Mouse (Mus musculus) mouse embryonic stem cell (cell line): ENCODE measurements around the gene Apol7a.

Experiments
- in situ Hi-C, 2 experiments: fragments of 300-500 bp; cut with MboI; formaldehyde crosslinking; loops; 1 replicate in 1 of 2; 3 replicates in 1 of 2; pipeline ENCODE4 v1.14.3; 2019 to 2020; ENCODE audit warnings: low sequenced_read_pairs in 2 of 2, low pct_unique_long_range_greater_than_20kb in 1 of 2, mixed read lengths in 1 of 2; ENCODE audit not compliant: unreplicated experiment in 1 of 2

Apol7a gene

DNA sequence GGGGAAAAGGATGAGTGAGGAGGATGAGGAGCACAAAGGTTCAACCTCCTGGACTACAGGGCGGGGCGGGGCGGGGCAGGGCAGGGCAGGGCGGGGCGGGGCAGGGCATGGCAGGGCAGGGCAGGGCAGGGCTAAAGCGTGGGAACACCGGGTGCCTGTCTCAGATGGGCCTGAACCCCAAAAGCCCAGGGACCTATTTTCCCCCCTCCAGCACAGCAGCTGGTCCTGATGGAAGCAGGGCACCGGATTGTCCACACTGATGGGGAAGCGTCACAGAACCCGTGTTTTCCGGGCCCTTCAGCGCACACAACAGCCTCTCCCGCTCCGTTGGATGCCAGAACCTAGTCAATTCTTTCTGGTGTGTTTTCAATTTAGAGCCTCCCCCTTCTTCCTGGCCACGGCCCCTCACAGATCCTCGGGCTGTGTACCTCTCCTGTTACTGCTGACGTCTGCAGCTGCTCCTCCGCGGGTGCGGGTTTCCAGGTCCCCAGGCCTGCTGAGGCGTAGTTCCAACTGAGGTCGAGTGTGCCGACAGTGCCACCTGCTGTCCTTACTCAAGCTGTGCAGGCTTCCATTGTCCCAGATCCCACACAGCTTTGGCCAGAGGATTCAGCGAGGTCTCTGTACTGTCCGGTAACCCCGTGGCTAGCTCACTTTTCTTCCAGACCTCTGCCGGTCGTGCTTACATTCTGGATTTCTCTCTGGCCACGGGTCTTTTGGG, 40.4 kb downstream of the Apol7a start:
- in situ Hi-C loops = loop anchor here in 1 of 2 experiments (25.0 kb wide), 1 partner anchor 296 kb away; the partner anchor contains the start of gene Mb

DNA sequence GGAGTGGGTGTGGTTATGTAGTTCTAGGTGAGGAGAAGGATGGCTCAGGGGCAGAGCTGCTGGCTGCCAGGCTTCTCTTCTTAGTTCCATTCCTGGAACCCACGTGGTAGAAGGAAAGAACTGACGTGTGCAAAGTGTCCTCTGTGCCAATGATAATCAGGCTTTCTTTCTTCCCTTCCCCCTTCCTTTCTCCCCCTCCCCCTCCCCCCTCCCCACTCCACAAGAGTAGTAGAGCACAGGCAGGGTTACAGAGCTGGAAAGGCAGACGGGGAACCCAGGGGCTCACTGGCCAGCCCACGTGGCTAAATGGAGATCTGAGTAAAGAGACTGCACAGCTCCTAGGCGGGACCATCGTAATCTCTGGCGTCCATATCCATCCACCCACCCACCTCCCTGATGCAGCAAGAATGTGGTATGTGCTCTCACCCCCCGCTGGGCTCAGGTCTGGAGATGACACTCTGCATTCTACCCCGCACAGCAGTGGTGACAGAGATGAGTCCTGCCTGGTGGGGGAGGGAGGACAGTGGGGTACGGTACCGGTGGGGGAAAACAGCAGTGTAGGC, 42.6 kb downstream of the Apol7a start:
- in situ Hi-C loops = loop anchor here in 1 of 2 experiments (25.0 kb wide), 1 partner anchor 294 kb away; the partner anchor contains the start of gene Mb

DNA sequence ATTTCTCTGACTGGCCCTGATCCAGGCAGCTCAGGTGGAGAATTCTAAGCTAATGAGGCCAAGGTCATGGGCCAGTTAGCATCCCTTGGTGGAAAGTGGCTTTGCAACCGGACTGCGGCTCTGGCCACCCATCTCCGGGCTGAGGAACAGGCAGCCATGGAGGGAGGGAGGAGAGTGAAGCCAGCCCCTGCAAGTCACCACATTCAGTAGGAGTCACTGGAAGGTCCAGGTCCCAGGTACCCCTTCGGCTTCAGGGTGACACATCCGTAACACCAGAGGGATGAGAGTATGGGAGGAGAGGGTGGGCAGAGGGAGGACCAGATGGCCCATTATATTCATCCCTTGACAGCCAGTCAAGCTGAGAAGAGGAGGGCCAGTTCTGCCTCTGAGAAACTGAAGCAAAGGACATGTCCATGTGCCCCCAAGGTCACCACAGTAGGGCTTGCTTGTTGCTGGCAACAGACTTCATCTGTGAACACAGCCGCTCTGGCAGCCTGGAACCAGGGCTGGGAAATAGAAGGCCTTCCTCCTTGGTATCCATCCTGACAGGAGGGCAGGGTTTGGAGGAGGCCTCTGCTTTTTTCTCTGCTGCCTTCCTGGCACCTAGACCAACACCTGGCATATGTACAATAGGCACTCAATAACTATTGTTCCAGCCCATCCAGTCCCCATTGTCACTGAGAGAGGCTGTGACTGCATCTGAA, 43.9 kb downstream of the Apol7a start:
- in situ Hi-C loops = loop anchor here in 1 of 2 experiments (25.0 kb wide), 1 partner anchor 293 kb away; the partner anchor contains the start of gene Mb

- in situ Hi-C loops = loop anchor here in 1 of 2 experiments (25.0 kb wide), 1 partner anchor 292 kb away; the partner anchor contains the start of gene Mb
These were observed 44.4 kb downstream of the Apol7a start for GRCm38 (mm10) chr15:77354496-77354847.

DNA sequence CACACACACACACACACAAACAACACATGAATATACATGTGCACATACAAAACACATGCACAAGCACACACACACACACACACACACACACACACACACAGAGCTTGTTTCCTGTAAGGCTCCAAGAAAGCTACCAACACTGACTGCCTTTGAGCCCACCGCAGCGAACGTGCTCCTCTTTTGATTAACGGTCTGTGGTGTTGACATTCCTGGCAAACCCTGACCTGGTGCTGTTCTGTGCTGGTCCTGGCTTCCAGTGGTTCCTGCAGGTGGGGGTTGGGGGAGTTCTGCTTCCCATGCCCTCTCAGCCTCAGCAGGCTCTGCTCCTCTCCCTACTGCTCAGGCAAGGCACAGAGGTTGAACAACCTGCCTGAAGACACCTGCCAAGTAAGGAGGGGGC, 45.1 kb downstream of the Apol7a start:
- in situ Hi-C loops = loop anchor here in 1 of 2 experiments (25.0 kb wide), 1 partner anchor 291 kb away; the partner anchor contains the start of gene Mb

GRCm38 (mm10) chr15:77352863-77353262, 46.0 kb downstream of the Apol7a start:
- in situ Hi-C loops = loop anchor here in 1 of 2 experiments (25.0 kb wide), 1 partner anchor 291 kb away; the partner anchor contains the start of gene Mb

DNA sequence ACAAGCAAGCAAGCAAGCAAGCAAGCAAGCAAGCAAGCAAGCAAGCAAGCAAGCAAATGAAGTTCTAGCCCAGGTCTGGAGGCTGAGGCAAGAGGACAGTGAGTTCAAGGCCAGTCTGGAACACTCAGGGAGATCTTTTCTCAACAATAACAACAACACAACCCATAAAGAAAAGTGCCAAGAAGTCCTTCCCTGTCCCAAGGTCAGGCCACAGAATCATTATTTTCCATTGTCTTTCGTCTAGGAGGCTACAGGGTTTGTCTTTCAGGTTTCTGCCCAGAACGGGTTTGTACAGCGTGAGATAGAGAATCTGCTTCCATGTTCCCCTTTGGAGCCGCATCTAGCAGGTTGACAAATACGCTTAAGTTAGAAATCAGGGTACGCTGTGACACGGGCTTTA, 48.8 kb downstream of the Apol7a start:
- in situ Hi-C loops = loop anchor here in 1 of 2 experiments (25.0 kb wide), 1 partner anchor 288 kb away; the partner anchor contains the start of gene Mb

- in situ Hi-C loops = loop anchor here in 1 of 2 experiments (10.0 kb wide), 1 partner anchor 123 kb away; no protein-coding TSS in a partner anchor
These were observed 50.8 kb downstream of the Apol7a start for GRCm38 (mm10) chr15:77348146-77348545.

DNA sequence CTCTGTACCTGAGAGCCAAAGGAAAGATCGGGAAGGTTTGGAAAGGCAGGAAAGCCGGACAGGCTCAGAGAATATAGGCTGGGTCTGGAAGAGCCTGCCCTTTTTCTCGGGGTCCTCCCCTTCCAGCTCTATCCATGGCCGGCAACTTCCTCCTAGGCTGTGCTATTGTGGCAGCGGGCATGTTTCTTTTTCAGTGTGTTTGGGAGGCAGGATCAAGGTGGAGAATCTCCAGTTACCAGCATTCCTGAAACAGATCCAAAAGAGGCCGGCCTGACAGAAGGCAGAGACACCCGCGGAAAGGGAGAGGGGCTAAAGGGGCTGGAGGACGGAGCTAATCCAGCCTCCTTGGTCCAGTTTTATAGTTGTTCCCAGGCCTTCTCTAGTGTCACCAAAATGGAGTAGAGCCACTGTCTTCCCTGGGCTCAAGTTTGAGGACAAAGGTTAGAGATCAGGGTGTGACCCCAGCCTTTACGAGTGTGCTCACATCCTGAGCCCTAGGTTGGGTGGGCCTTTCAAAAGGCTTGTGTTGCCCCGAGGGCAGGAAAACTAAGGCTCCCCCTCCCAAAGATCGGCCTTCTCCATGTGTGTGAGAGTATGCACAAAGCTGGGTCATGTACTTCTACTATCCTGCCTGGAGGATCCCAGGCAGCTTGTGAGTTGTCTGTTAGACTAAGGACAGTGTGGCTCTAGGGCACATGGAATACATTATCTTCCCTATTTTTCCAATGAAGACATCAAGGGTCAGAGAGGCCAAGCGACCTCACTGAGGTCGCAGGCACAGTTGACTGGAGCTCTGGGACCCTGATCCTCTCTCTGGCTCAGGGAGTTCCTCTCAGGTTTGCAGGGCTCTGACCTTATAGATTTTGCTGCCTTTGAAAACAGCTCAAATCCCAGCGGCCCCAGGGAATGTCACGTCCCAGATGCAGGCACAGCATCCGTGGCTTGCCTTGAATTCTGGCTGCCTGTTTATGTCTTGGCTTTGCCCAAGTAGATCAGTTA, 54.5 kb downstream of the Apol7a start:
- in situ Hi-C loops = loop anchor here in 1 of 2 experiments (10.0 kb wide), 1 partner anchor 120 kb away; no protein-coding TSS in a partner anchor

DNA sequence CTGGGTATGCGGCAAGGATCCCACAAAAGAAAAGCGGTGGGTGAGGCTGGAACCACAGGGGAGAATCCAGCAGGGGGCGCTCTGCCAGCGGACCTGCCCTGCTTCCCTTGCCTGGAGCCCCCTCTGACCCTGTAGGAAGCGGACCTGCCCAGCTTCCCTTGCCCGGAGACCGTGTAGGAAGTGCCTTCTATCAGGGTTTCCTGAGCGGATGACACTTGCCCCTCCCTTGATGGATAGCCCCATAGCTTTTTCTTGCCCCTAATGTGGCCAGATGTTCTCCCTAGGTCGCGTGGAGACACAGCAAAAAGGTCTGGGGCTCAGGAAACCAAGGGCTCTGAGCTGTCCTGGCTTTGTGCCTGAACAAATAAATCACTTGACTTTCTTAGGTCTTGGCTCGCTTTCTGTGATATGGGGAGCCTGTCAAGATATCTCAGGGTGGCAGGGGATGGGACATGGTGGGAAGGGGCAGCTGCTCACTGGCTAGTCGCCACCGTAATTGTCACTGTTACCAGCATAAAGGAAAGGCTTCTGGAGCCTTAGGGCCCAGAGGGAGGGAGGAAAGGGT, 55.3 kb downstream of the Apol7a start:
- in situ Hi-C loops = loop anchor here in 1 of 2 experiments (10.0 kb wide), 1 partner anchor 119 kb away; no protein-coding TSS in a partner anchor

DNA sequence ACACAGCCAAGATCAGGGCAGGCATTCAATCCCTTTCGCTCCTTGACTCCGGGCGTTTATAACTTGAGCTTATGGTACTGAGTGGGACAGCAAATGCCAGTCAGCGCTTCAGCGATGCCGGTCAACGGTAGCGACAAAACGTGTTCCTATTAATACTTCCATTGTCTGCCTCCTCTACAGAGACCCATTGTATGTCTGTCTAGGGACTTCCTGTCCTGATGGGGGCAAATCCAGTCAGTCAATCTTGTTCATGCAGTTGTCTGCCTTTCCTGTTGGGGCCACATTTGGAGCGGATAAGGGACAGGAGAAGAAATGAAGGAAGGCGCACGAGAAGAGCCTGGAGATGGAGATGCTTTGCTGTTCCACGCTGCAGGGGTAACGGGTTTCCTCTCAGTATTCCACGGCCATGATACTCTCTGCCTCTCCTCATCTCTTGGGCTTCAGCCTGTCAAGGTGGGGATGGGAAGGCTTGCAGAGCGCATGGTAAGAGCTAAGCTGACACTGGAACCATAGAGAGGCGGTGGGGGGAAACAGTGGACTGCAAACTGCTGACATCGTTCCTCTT, 55.9 kb downstream of the Apol7a start:
- in situ Hi-C loops = loop anchor here in 1 of 2 experiments (10.0 kb wide), 1 partner anchor 118 kb away; no protein-coding TSS in a partner anchor

DNA sequence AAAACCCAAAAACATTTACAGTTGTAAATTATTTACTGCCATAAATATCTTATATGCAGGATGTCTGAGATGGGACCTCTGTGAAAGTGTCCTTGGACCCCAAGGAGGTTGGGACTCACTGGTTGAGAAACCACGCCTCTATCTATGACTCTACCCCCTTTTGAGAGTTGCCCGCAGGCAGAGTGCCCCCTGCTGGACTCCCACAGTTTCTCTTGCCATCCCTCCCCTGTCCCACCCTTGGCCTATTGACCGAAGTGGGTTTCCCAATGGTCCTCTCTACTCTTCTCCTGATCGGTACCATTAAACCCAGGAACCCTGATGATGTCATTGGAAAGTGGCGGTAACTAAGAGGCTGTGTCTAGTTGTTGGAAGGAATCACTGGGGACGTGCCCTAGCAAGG, 56.9 kb downstream of the Apol7a start:
- in situ Hi-C loops = loop anchor here in 1 of 2 experiments (10.0 kb wide), 1 partner anchor 117 kb away; no protein-coding TSS in a partner anchor

- in situ Hi-C loops = loop anchor here in 1 of 2 experiments (10.0 kb wide), 1 partner anchor 116 kb away; no protein-coding TSS in a partner anchor
These were observed 58.3 kb downstream of the Apol7a start for GRCm38 (mm10) chr15:77340581-77340980.

DNA sequence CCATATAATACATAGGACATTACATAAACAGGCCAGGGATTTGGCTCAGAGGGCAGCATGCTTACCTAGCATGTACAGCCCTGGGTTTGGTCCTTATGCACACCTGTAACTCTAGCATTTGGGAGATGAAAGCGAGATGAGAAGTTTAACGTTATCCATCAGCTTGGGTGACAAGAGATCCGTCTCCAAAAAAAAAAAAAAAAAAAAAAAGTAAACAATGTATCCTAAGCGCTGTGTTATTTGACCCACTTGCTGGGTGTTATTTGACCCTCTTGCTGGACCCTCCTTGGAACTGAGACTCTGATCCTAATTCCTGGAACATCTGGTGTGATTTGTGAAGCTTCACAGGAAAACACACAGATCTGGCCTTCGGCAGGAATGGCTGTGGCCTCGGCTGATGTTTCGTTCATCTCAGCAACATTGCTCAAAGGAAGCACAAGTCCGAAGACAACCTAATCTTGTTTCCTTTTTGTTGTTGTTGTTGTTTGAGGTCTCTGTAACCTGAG, 59.9 kb downstream of the Apol7a start:
- in situ Hi-C loops = no loop called here

DNA sequence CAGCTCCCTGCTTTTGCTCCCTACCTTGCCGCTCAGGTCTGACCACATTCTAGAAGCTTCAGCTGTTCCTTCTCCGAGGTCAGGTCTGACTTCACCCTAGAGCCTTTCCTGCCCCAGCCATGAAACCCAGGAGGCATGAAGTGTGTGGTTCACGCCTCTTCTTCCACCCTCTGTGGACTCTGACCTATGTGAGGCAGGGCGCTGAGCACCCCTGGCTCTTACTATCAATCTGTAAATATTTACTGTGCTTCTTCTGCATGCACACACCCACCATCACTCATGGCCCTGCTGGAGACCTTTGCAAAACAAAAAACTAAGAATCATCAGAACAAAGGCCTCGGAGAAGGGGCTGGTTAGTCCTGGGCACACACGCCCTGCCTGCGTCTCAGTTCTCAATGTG, 60.5 kb downstream of the Apol7a start:
- in situ Hi-C loops = no loop called here
